Mouse (Mus musculus) cerebellum, adult 2 months (tissue): ENCODE measurements around the gene Ube2j2. TPM values are rescaled to one million over a fixed set of nuclear protein-coding genes. Genes with fewer than 3 reads are reported as not detected.

ENCODE experiments used
- DNase-seq, 2 experiments: peaks; one replicate each; pipeline ENCODE4 v3.0.0; 2021
- H3K27ac ChIP-seq: fragments of 200-500 bp; 2 replicates; pipeline ENCODE4 v1.5.1; 2012; ENCODE audit warnings: low read length, control low read depth, inconsistent platforms; ENCODE audit not compliant: insufficient read depth
- H3K27me3 ChIP-seq: fragments of 200-500 bp; 2 replicates; pipeline ENCODE4 v1.6.1; 2012; ENCODE audit warnings: inconsistent platforms, mild to moderate bottlenecking, low read length, moderate library complexity; ENCODE audit not compliant: control insufficient read depth, insufficient read depth
- H3K4me1 ChIP-seq: fragments of 200-500 bp; 2 replicates; pipeline ENCODE4 v1.6.1; 2011; ENCODE audit warnings: low read length; ENCODE audit not compliant: control insufficient read depth, insufficient read depth
- H3K4me3 ChIP-seq: fragments of 200-500 bp; replicated peaks from 2 replicates; pipeline ENCODE3; 2011; ENCODE audit warnings: mild to moderate bottlenecking, low read depth, low read length, control low read depth; ENCODE audit not compliant: insufficient read depth
- CTCF ChIP-seq: fragments of 200-500 bp; IDR thresholded peaks from 2 replicates; pipeline ENCODE4 v1.5.1; 2011; ENCODE audit warnings: low read depth, mild to moderate bottlenecking, control low read depth, low read length, moderate library complexity, borderline replicate concordance; ENCODE audit not compliant: insufficient read depth
- POLR2A ChIP-seq: fragments of 200-500 bp; IDR thresholded peaks from 2 replicates; pipeline ENCODE4 v1.6.1; 2011; ENCODE audit warnings: low read length, control low read depth, borderline replicate concordance; ENCODE audit not compliant: insufficient read depth
- whole genome bisulfite sequencing: fragments of 180-500 bp; shearing (Covaris S2); methylation state at CpG from one replicate; pipeline ENCODE4 v1.1.7; 2018; 5-methylcytosine and 5-hydroxymethylcytosine counted together
- polyA plus RNA-seq: library from polyadenylated mRNA; depleted of rRNA; stranded (reverse); fragments of >200 nt; gene quantifications from 2 replicates; pipeline ENCODE4 v1.2.3, GENCODE M21; 2012

The Ube2j2 gene
- polyA plus RNA-seq, 1 experiment: 78.4 TPM

DNA sequence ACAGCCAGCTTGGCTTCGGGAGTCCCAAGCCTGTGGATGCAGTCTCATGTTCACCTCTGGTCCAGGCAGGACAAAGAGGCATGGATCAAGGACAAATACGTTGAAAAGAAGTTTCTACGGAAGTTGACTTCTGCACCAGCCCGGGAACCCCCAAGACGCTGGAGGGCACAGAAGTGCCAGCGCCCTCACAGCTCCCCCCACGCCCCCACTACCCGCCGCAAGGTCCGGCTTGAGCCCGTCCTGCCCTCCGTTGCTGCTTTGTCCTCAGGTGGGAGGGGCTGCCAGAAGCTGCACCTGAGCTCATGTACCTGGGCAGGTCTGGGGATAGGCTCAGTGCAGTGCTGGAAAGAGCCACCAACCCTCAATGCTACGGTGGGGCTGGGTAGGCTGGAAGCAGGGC, 40.4 kb upstream of the Ube2j2 start:
- no peak for TF ChIP-seq CTCF
- H3K27me3 ChIP-seq: no peaks in the 10 kb centered on the region
- H3K4me1 ChIP-seq: peaks cover 19% of the 10 kb centered on the region
- peak; percentile 2 to 9 for DNase-seq
- H3K4me3 ChIP-seq: no peak overlapping the region
- WGBS: 94% methylated on average over 13 of the region's 13 CpGs
- H3K27ac ChIP-seq: no peak overlapping the region

DNA sequence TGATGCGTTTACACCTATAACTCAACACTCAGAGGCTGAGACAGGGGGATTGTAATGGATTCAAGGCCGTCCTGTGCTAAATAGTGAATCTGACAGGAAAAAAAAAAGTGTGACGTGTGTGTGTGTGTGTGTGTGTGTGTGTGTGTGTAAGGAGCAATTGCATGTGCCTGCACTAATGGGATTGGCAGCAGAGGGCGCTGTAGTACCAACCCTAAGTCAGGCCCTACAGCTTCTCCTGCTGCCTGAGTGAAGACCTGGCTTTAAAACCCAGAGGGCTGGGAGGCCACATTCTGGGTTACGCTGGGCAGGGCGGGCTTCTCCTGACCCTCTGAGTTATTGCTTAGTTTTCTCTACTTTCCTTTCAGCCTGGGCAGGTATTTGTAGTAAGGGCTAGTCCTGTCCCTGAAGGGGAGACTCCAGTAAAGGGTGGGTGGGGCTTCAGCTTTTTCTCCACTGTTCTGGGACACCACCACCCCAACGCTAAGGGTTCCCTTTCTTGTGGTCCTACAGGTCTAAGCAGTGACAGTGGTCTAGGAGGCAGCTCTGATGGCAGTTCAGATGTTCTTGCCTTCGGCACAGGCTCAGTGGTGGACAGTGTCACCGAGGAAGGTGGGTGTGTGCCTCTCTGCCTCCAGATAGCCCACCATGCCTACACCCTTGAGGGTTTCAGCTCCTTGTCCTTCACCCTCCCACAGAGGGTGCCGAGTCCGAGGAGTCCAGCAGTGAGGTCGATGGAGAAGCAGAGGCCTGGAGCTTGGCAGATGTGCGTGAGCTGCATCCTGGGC, 39.1 kb upstream of the Ube2j2 start:
- peaks cover 15% of the 10 kb centered on the region for H3K4me1 ChIP-seq
- 89% methylated on average over 13 of the region's 13 CpGs for WGBS
- H3K4me3 ChIP-seq: no peak overlapping the region
- peak; percentile 28 to 35 for DNase-seq
- peak; percentile 35; the same call in 1 of the 2 replicates for TF ChIP-seq CTCF
- TF ChIP-seq POLR2A: no peak
- H3K27ac ChIP-seq: no peak overlapping the region
- no peaks in the 10 kb centered on the region for H3K27me3 ChIP-seq

DNA sequence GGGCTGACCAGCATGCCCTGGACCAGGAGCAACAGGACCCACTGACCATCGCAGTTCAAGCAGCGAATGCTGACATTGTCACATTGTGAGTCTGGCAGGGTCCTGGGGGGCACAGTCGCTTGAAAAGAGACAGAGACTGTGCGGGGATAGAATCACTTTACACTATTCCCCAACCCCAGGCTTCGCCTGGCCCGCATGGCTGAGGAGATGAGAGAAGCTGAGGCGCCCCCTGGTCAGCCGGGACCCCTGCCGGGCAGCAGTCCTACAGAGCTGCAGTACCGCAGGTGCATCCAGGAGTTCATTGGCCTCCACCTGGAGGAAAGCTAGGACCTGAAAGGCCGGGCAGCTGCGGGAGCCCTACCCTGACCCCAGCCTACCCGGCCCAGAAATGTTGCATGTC, 38.0 kb upstream of the Ube2j2 start:
- H3K4me3 ChIP-seq: no peak overlapping the region
- TF ChIP-seq CTCF (no peak), POLR2A (no peak)
- 85% methylated on average over 13 of the region's 13 CpGs for WGBS
- no peaks in the 10 kb centered on the region for H3K27me3 ChIP-seq
- peaks cover 7% of the 10 kb centered on the region for H3K4me1 ChIP-seq
- no peak overlapping the region for H3K27ac ChIP-seq
- peak in 1 of 2 experiments; percentile 9 for DNase-seq

DNA sequence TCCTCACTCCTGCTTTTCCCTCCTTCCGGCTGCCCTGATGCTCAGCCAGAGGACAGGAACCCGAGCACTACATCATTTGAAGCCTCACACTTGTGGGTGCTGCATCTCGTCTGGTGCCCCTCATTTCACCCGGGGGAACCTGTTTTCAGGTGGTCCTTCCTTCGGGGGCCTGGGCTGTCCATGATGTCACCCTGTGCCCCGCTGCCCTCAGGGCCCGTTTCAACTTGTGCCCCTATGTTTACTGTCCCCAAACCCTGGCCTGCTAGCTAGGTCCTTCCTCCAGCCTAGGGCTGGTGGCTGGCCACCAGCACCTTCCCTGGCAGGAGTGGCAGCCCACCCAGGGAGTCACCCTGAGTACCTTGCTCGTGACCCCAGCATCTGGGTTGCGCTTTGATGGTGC, 37.5 kb upstream of the Ube2j2 start:
- Histone ChIP-seq H3K27ac (no peak overlapping the region), H3K4me1 (peaks cover 2% of the 10 kb centered on the region), H3K27me3 (no peaks in the 10 kb centered on the region), H3K4me3 (no peak overlapping the region)
- WGBS: 83% methylated on average over 9 of the region's 9 CpGs
- TF ChIP-seq CTCF (no peak), POLR2A (no peak)
- peak in 1 of 2 experiments; percentile 9 for DNase-seq

DNA sequence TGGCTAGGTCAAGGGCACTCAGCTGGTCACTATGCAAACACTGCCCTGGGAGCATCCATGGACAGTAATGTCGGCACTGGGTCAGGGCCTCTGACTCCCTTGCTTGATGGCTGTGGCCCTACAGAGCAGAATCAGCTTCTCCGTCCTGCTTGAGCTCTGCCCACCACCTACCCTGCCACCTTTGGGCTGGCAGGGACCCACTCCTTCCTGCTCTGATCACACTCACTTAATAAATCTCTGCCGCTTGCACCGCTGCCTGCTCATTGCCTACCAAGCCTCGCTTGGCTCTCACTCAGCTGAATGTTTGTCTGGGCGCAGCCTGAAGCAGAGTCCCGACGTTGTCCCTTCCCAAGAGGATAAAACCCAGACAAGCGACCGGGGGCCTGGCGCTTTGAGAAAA, 36.6 kb upstream of the Ube2j2 start:
- TF ChIP-seq CTCF: no peak
- DNase-seq: peak in 1 of 2 experiments; percentile 10
- WGBS: 72% methylated on average over 11 of the region's 11 CpGs

DNA sequence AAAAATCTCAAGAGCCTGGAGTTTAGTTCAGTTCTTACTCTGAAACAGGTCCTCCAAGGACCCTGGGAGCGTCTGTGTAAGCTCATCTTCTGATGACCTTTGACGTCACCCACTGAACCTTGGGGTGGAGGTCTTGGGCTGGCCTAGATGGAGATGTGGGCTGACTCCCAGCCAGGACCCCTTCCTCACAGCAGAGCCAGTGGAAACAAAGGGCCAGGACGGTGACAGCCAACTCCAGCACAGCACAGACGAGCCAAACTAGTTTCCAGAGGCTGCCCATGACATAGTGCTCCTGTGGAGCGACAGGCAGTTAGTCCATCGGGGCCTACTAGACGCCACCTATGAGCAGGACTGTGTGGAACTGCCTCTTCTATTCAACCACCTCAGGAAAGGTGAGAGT, 35.4 kb upstream of the Ube2j2 start:
- 53% methylated on average over 7 of the region's 7 CpGs for WGBS
- no peak overlapping the region for H3K27ac ChIP-seq
- H3K4me1 ChIP-seq: no peaks in the 10 kb centered on the region; the same call in 1 of the 2 replicates
- peak; percentile 1 to 17 for DNase-seq
- no peak for TF ChIP-seq CTCF
- no peak for TF ChIP-seq POLR2A
- H3K27me3 ChIP-seq: no peaks in the 10 kb centered on the region
- no peak overlapping the region for H3K4me3 ChIP-seq

More for the DNA sequence above, 36.6 kb upstream of the Ube2j2 start:
- no peaks in the 10 kb centered on the region for H3K27me3 ChIP-seq
- H3K4me3 ChIP-seq: no peak overlapping the region
- H3K4me1 ChIP-seq: no peaks in the 10 kb centered on the region; the same call in 1 of the 2 replicates
- no peak overlapping the region for H3K27ac ChIP-seq

DNA sequence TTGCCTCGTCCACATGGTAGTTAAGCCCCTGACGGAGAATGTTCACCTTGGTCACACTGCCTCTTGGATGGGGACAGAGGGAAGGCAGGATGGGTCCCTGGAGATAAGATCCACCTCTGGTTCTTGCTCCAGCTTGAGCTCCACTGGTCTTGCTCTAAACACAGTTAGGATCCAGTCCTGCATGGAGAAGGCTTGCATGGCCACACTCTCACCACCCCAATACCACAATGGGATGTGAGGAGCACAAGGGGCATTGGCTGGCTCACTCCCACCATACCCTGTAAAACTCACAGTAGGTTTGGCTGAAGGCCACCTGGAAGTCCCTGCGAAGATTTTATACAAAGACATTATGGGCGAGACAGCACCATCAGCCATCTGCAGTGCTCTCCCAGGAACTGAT, 34.9 kb upstream of the Ube2j2 start:
- TF ChIP-seq CTCF: no peak
- TF ChIP-seq POLR2A: no peak
- Histone ChIP-seq H3K4me1 (no peaks in the 10 kb centered on the region; the same call in 1 of the 2 replicates), H3K27ac (no peak overlapping the region), H3K27me3 (no peaks in the 10 kb centered on the region), H3K4me3 (no peak overlapping the region)
- peak in 1 of 2 experiments; percentile 7 for DNase-seq
- WGBS: 58% methylated on average over 4 of the region's 4 CpGs

DNA sequence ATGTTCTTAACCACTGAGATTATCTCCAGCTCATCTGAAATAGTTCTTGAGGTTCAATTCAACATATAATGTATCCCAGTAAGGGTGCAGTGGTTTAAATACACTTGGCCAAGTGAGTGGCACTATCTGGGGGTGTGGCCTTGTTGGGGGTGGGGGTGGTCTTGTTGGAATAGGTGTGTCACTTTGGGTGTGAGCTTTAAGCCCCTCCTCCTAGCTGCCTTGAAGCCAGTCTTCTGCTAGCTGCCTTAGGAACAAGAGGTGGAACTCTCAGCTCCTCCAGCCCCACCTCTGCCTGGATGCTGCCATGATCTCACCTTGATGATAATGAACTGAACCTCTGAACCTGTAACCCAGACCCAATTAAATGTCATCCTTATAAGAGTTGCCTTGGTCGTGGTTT, 11.6 kb upstream of the Ube2j2 start:
- no peak for DNase-seq
- 62% methylated on average over 1 of the region's 1 CpGs for WGBS
- TF ChIP-seq CTCF (no peak), POLR2A (no peak)
- Histone ChIP-seq H3K27me3 (no peaks in the 10 kb centered on the region), H3K27ac (no peak overlapping the region), H3K4me3 (no peak overlapping the region), H3K4me1 (no peaks in the 10 kb centered on the region)
